ENCODE assay signal across 27 mouse cellular contexts in genomic region chr1:133387539-133388268, GRCm38 (mm10). TPM values are rescaled to one million over a fixed set of nuclear protein-coding genes. Genes with fewer than 3 reads are reported as not detected.
A peak's percentile ranks its signal among the peaks of the same experiment; 100 is the strongest.
DNase-seq lines count a peak whose midpoint lies in the region; ATAC-seq and TF ChIP-seq lines count a peak whose summit lies in the region.
"Had no signal": no experiment of that assay in that cellular context is flagged by ENCODE, and none has a peak within 500 bp of the region (broad histone marks: within the 10 kb centered on the region; RNA-seq: fewer than 3 reads in every experiment).

No protein-coding gene starts in this region.

- DNase-seq in heart, adult 18-20 months: no peak
- peak; percentile 31 to 52 for DNase-seq in layer of hippocampus, postnatal 36 days
- no peak for DNase-seq in layer of hippocampus, postnatal 25 days (ENCODE audit: extremely low spot score in 1 of 2, low spot score in 1 of 2)
- no peak for DNase-seq in ES-E14 (ENCODE audit: low read depth, low spot score)
- no peak for DNase-seq in Muller cell, postnatal 12 days (ENCODE audit: inconsistent ontology term)
- DNase-seq: adrenal gland, postnatal 14 days; cerebellum, adult 11-12 months; cerebellum, postnatal 25 days; gastrocnemius, postnatal 10 days; kidney, adult 2 months; kidney, postnatal 10 days; lung, embryonic 14.5 days; lung, postnatal 4 days; right cerebral cortex, adult 18-20 months had no signal

- H3K9ac ChIP-seq in heart, embryonic 12.5 days: no peak overlapping the region
- 0 out of 2 replicates have a peak overlapping the region, but pooled peaks have one; percentile 1 for H3K9ac ChIP-seq in ES-E14 (ENCODE audit: insufficient read depth, low read depth, low read length, poor library complexity, severe bottlenecking)
- no peak overlapping the region for H3K9ac ChIP-seq in liver, embryonic 16.5 days (ENCODE audit: low read depth, low read length)
- H3K9ac ChIP-seq: limb, embryonic 12.5 days; lung, embryonic 14.5 days; neural tube, embryonic 13.5 days had no signal

- H3K27ac ChIP-seq in heart, embryonic 12.5 days (ENCODE audit: poor library complexity, severe bottlenecking): no peak overlapping the region
- H3K27ac ChIP-seq in ES-E14 (ENCODE audit: insufficient read depth, low read depth, low read length, poor library complexity, severe bottlenecking): no peak overlapping the region
- no peak overlapping the region for H3K27ac ChIP-seq in liver, embryonic 16.5 days (ENCODE audit: low read length)
- H3K27ac ChIP-seq: limb, embryonic 12.5 days; neural tube, embryonic 13.5 days; stomach, postnatal 0 days had no signal

- no peak overlapping the region for H3K4me3 ChIP-seq in heart, embryonic 12.5 days
- H3K4me3 ChIP-seq in ES-E14 (ENCODE audit: insufficient read depth in 1 of 2, low read depth in 1 of 2, low read length in 2 of 2, poor library complexity in 1 of 2, severe bottlenecking in 1 of 2): no peak overlapping the region
- no peak overlapping the region for H3K4me3 ChIP-seq in liver, embryonic 16.5 days (ENCODE audit: low read depth, low read length)
- H3K4me3 ChIP-seq: forebrain, embryonic 10.5 days; limb, embryonic 12.5 days; neural tube, embryonic 13.5 days had no signal

- H3K36me3 ChIP-seq in heart, embryonic 12.5 days: peaks cover 56% of the 10 kb centered on the region
- H3K36me3 ChIP-seq in ES-E14 (ENCODE audit: control insufficient read depth, insufficient read depth, low read length, poor library complexity, severe bottlenecking): peaks cover 20% of the 10 kb centered on the region
- H3K36me3 ChIP-seq in liver, embryonic 16.5 days (ENCODE audit: control insufficient read depth, insufficient read depth): peaks cover 7% of the 10 kb centered on the region

- in situ Hi-C loops in ES-E14 (cut with MboI; ENCODE audit: low sequenced_read_pairs in 2 of 2, unreplicated experiment in 2 of 2): loop anchor here in 1 of 2 experiments (25.0 kb wide), 1 partner anchor 225 kb away; the partner anchor contains the start of gene Snrpe

- H3K27me3 ChIP-seq in heart, embryonic 12.5 days (replicated peaks): peaks cover 5% of the 10 kb centered on the region; the same call in 1 of the 2 replicates
- H3K27me3 ChIP-seq in liver, embryonic 16.5 days (ENCODE audit: control insufficient read depth, insufficient read depth, low read depth, low read length): no peaks in the 10 kb centered on the region
- H3K27me3 ChIP-seq: limb, embryonic 12.5 days; neural tube, embryonic 13.5 days had no signal

- peak overlapping the region; percentile 26; the same call in 1 of the 2 replicates for H3K4me2 ChIP-seq in heart, embryonic 12.5 days
- H3K4me2 ChIP-seq in liver, embryonic 16.5 days (ENCODE audit: low read depth, low read length): no peak overlapping the region
- H3K4me2 ChIP-seq: limb, embryonic 12.5 days; lung, embryonic 14.5 days; midbrain, embryonic 11.5 days; neural tube, embryonic 13.5 days had no signal

- peaks cover 13% of the 10 kb centered on the region for H3K4me1 ChIP-seq in heart, embryonic 12.5 days (replicated peaks)
- H3K4me1 ChIP-seq in ES-E14 (ENCODE audit: control insufficient read depth in 2 of 2, insufficient read depth in 2 of 2, low read length in 2 of 2, poor library complexity in 1 of 2): peaks cover 0 to 20% of the 10 kb centered on the region in 2 experiments; a peak in 2 of 4 replicates
- H3K4me1 ChIP-seq in liver, embryonic 16.5 days (ENCODE audit: control insufficient read depth, low read depth, low read length): no peaks in the 10 kb centered on the region

- 0 out of 2 replicates have a peak, but pooled peaks cover 5% of the 10 kb centered on the region for H3K9me3 ChIP-seq in heart, embryonic 12.5 days (replicated peaks)
- H3K9me3 ChIP-seq in ES-E14 (ENCODE audit: control insufficient read depth, insufficient read depth, low read depth, low read length): no peaks in the 10 kb centered on the region
- no peaks in the 10 kb centered on the region for H3K9me3 ChIP-seq in liver, embryonic 16.5 days (replicated peaks; ENCODE audit: control insufficient read depth, low read length)
- H3K9me3 ChIP-seq: forebrain, embryonic 10.5 days; limb, embryonic 12.5 days; neural tube, embryonic 13.5 days had no signal

- WGBS in heart, embryonic 12.5 days: 38% methylated on average over 19 of the region's 19 CpGs
- 69% methylated on average over 19 of the region's 19 CpGs for WGBS in liver, embryonic 16.5 days (ENCODE audit: insufficient replicate concordance)

- ATAC-seq in heart, embryonic 12.5 days (ENCODE audit: insufficient number of reproducible peaks, low FRiP score): no peak
- peak; percentile 21; the same call in 1 of the 2 replicates for ATAC-seq in liver, embryonic 16.5 days (ENCODE audit: low read depth)
- ATAC-seq: inflammation-experienced regulatory T-cells, adult 6 months had no signal

TF ChIP-seq in ES-E14, 5 proteins besides CTCF, POLR2A, EP300 and RAD21:
- TF ChIP-seq MAFK (IDR thresholded peaks at IDR 0.05; ENCODE audit: insufficient read depth, low read depth, low read length): no peak

RNA-seq across cellular contexts. Expression of gene Etnk2, which starts 24.3 kb away (rescaled TPM):
- 1.7 and 2.1 TPM in 2 replicates for polyA plus RNA-seq in heart, embryonic 12.5 days (2016; fragmentation: Nextera tagmentation; extraction: Ambion mirVana)
- under 1 TPM; 0.21 to 0.52 TPM for total RNA-seq in heart, adult 18-20 months (2021)
- total RNA-seq in layer of hippocampus, postnatal 36 days (2021): 1 to 10 TPM; 1.2 to 1.4 TPM
- total RNA-seq in layer of hippocampus, postnatal 25 days (2021): 1 to 10 TPM; 1.8 to 2.7 TPM
- total RNA-seq in ES-E14 (2012; rRNA removed): 4.8 and 7.4 TPM in 2 replicates
- polyA plus RNA-seq in liver, embryonic 16.5 days (2015; fragmentation: Nextera tagmentation; extraction: Ambion mirVana): 15.5 and 20.3 TPM in 2 replicates
- total RNA-seq: hematopoietic stem cell, adult 5-6 weeks had no signal
- polyA plus RNA-seq: C2C12; inflammation-experienced regulatory T-cells, adult 6 months had no signal

RNA-seq across cellular contexts. Expression of gene Sox13, which starts 36.5 kb away (rescaled TPM):
- 6.6 and 6.8 TPM in 2 replicates for polyA plus RNA-seq in heart, embryonic 12.5 days (2016; fragmentation: Nextera tagmentation; extraction: Ambion mirVana)
- total RNA-seq in heart, adult 18-20 months (2021): 10 to 100 TPM in 1 of 2 experiments, 1 to 10 TPM in 1; 9.8 to 10.8 TPM
- total RNA-seq in layer of hippocampus, postnatal 36 days (2021): 1 to 10 TPM; 7.2 TPM
- 1 to 10 TPM; 7.4 to 9.6 TPM for total RNA-seq in layer of hippocampus, postnatal 25 days (2021)
- 11.1 and 16.9 TPM in 2 replicates for total RNA-seq in ES-E14 (2012; rRNA removed)
- polyA plus RNA-seq in liver, embryonic 16.5 days (2015; fragmentation: Nextera tagmentation; extraction: Ambion mirVana): 1.4 and 1.7 TPM in 2 replicates
- polyA plus RNA-seq: inflammation-experienced regulatory T-cells, adult 6 months had no signal

RNA-seq across cellular contexts. Expression of gene Ren1, which starts 37.4 kb away (rescaled TPM):
- polyA plus RNA-seq in heart, embryonic 12.5 days (2016; fragmentation: Nextera tagmentation; extraction: Ambion mirVana): 0.18 TPM in 1 of 2 replicates, not detected in the other
- total RNA-seq in heart, adult 18-20 months (2021): not detected
- total RNA-seq in layer of hippocampus, postnatal 36 days (2021): not detected
- not detected for total RNA-seq in layer of hippocampus, postnatal 25 days (2021)
- 0.67 and 0.69 TPM in 2 replicates for total RNA-seq in ES-E14 (2012; rRNA removed)
- polyA plus RNA-seq in liver, embryonic 16.5 days (2015; fragmentation: Nextera tagmentation; extraction: Ambion mirVana): 0.56 and 0.72 TPM in 2 replicates
- total RNA-seq: gastrocnemius, postnatal 10 days; hematopoietic stem cell, adult 5-6 weeks; layer of hippocampus, adult 8-10 months; left cerebral cortex, postnatal 10 days had no signal
- polyA plus RNA-seq: C2C12; forebrain, embryonic 10.5 days; frontal cortex, adult 2 months; inflammation-experienced regulatory T-cells, adult 6 months; limb, embryonic 12.5 days; midbrain, embryonic 11.5 days had no signal

Comparison
In these comparisons a context has a peak if more than half of its experiments do, and no peak if none do; other contexts are left out.
1. DNase-seq: peak in layer of hippocampus, postnatal 36 days (2 of 2); none in heart, adult 18-20 months (0 of 2), layer of hippocampus, postnatal 25 days (0 of 2), ES-E14 (single experiment) and Muller cell, postnatal 12 days (single experiment).